Mouse (Mus musculus) hindbrain, embryonic 11.5 days (tissue): Measurements from ENCODE around the gene Gm17349. TPM values are rescaled to one million over a fixed set of nuclear protein-coding genes. Genes with fewer than 3 reads are reported as not detected.

Experiments
- ATAC-seq: fragments of 200-750 bp; cut with Nextera tagmentation; 2 replicates; pipeline ENCODE4 v1.8.0; 2017; ENCODE audit warnings: mild to moderate bottlenecking, moderate TSS enrichment, moderate library complexity; ENCODE audit not compliant: low FRiP score
- DNase-seq: peaks from one replicate; pipeline ENCODE4 v3.0.0-alpha.2; 2015; ENCODE audit warnings: low spot score
- H3K27ac ChIP-seq: fragments of 300-500 bp; sonication (generic); 2 replicates; pipeline ENCODE4 v1.5.1; 2014; ENCODE audit warnings: mild to moderate bottlenecking, low read depth, low read length
- H3K27me3 ChIP-seq: fragments of 300-500 bp; sonication (generic); 2 replicates; pipeline ENCODE4 v1.6.1; 2014; ENCODE audit warnings: mild to moderate bottlenecking, low read length, moderate library complexity, mixed read lengths; ENCODE audit not compliant: control insufficient read depth, insufficient read depth
- H3K36me3 ChIP-seq: fragments of 300-500 bp; sonication (generic); 2 replicates; pipeline ENCODE4 v1.6.1; 2014; ENCODE audit warnings: mild to moderate bottlenecking, low read length, moderate library complexity, mixed read lengths; ENCODE audit not compliant: control insufficient read depth, insufficient read depth
- H3K4me1 ChIP-seq: fragments of 300-500 bp; sonication (generic); replicated peaks from 2 replicates; pipeline ENCODE4 v1.6.1; 2014; ENCODE audit warnings: low read length, mixed read lengths; ENCODE audit not compliant: control insufficient read depth, insufficient read depth
- H3K4me2 ChIP-seq: fragments of 300-500 bp; sonication (generic); replicated peaks from 2 replicates; pipeline ENCODE4 v1.6.1; 2014; ENCODE audit warnings: mild to moderate bottlenecking, low read depth, low read length
- H3K4me3 ChIP-seq: fragments of 300-500 bp; sonication (generic); 2 replicates; pipeline ENCODE4 v1.5.1; 2014; ENCODE audit warnings: low read depth, low read length
- H3K9ac ChIP-seq: fragments of 300-500 bp; sonication (generic); 2 replicates; pipeline ENCODE4 v1.6.1; 2014; ENCODE audit warnings: low read depth, low read length
- H3K9me3 ChIP-seq: fragments of 300-500 bp; sonication (generic); 2 replicates; pipeline ENCODE4 v1.6.1; 2016; ENCODE audit warnings: low read length; ENCODE audit not compliant: control insufficient read depth
- WGBS: fragments of 180-500 bp; shearing (Covaris S2); extraction: QIAGEN DNeasy Blood & Tissue Kit; methylation state at CpG from one replicate; pipeline ENCODE4 v1.1.7; 2014; 5-methylcytosine and 5-hydroxymethylcytosine counted together
- polyA plus RNA-seq: library from polyadenylated mRNA; unstranded; fragments of >200 nt; fragmentation: Nextera tagmentation; extraction: Ambion mirVana; gene quantifications from 2 replicates; pipeline ENCODE4 v1.2.1, GENCODE M21; 2014

The Gm17349 gene
- polyA plus RNA-seq, 1 experiment from 2014 or later, result not detected

GRCm38 (mm10) chr15:99691976-99692375, 13.3 kb downstream of the Gm17349 start:
- Histone ChIP-seq H3K4me2 (no peak overlapping the region), H3K9ac (peak overlapping the region; percentile 47), H3K4me3 (no peak overlapping the region), H3K27ac (peak overlapping the region; percentile 70), H3K36me3 (no peaks in the 10 kb centered on the region), H3K9me3 (no peaks in the 10 kb centered on the region), H3K27me3 (no peaks in the 10 kb centered on the region), H3K4me1 (peaks cover 6% of the 10 kb centered on the region; the same call in 1 of the 2 replicates)
- ATAC-seq, result peak; percentile 59
- peak; percentile 54 for DNase-seq
- WGBS, result 47% methylated on average over 9 of the region's 9 CpGs

GRCm38 (mm10) chr15:99690924-99691323, 14.4 kb downstream of the Gm17349 start:
- WGBS, result 22% methylated on average over 4 of the region's 4 CpGs
- ATAC-seq, result no peak
- H3K4me2 ChIP-seq, result no peak overlapping the region

GRCm38 (mm10) chr15:99688712-99689111, 16.6 kb downstream of the Gm17349 start:
- H3K27ac ChIP-seq, result no peak overlapping the region

More at GRCm38 (mm10) chr15:99690924-99691323, 14.4 kb downstream of the Gm17349 start:
- DNase-seq, result no peak
- no peak overlapping the region for H3K4me3 ChIP-seq
- no peaks in the 10 kb centered on the region for H3K9me3 ChIP-seq
- H3K4me1 ChIP-seq, result peaks cover 6% of the 10 kb centered on the region; the same call in 1 of the 2 replicates
- H3K27ac ChIP-seq, result peak overlapping the region; percentile 33; the same call in 1 of the 2 replicates
- H3K36me3 ChIP-seq, result no peaks in the 10 kb centered on the region
- no peak overlapping the region for H3K9ac ChIP-seq
- no peaks in the 10 kb centered on the region for H3K27me3 ChIP-seq

GRCm38 (mm10) chr15:99684156-99684555, 21.1 kb downstream of the Gm17349 start:
- no peaks in the 10 kb centered on the region for H3K9me3 ChIP-seq
- no peak overlapping the region for H3K27ac ChIP-seq
- no peaks in the 10 kb centered on the region for H3K27me3 ChIP-seq
- ATAC-seq (no peak), DNase-seq (no peak)
- H3K4me2 ChIP-seq, result no peak overlapping the region
- WGBS, result 92% methylated on average over 5 of the region's 5 CpGs
- no peak overlapping the region for H3K9ac ChIP-seq
- no peak overlapping the region for H3K4me3 ChIP-seq
- no peaks in the 10 kb centered on the region for H3K4me1 ChIP-seq
- no peaks in the 10 kb centered on the region for H3K36me3 ChIP-seq

More at GRCm38 (mm10) chr15:99688712-99689111, 16.6 kb downstream of the Gm17349 start:
- Histone ChIP-seq H3K9me3 (no peaks in the 10 kb centered on the region), H3K9ac (no peak overlapping the region), H3K4me1 (peaks cover 6% of the 10 kb centered on the region; the same call in 1 of the 2 replicates), H3K4me2 (no peak overlapping the region), H3K36me3 (no peaks in the 10 kb centered on the region), H3K27me3 (no peaks in the 10 kb centered on the region), H3K4me3 (no peak overlapping the region)
- peak; percentile 81 for DNase-seq
- WGBS, result 8% methylated on average over 4 of the region's 4 CpGs
- ATAC-seq, result peak; percentile 38; the same call in 1 of the 2 replicates

- ATAC-seq, result no peak
- DNase-seq, result peak; percentile 33
- Histone ChIP-seq H3K4me3 (no peak overlapping the region), H3K9ac (no peak overlapping the region), H3K4me1 (no peaks in the 10 kb centered on the region; the same call in 1 of the 2 replicates), H3K9me3 (no peaks in the 10 kb centered on the region), H3K27me3 (no peaks in the 10 kb centered on the region), H3K36me3 (no peaks in the 10 kb centered on the region), H3K4me2 (no peak overlapping the region), H3K27ac (no peak overlapping the region)
- WGBS, result 90% methylated on average over 7 of the region's 7 CpGs
These were observed 22.4 kb downstream of the Gm17349 start for GRCm38 (mm10) chr15:99682880-99683279.

- Histone ChIP-seq H3K9me3 (no peaks in the 10 kb centered on the region), H3K27ac (no peak overlapping the region)
These were observed 26.3 kb downstream of the Gm17349 start for GRCm38 (mm10) chr15:99679008-99679407.

GRCm38 (mm10) chr15:99678063-99678800, 27.1 kb downstream of the Gm17349 start:
- peak; percentile 43 for ATAC-seq
- Histone ChIP-seq H3K27ac (no peak overlapping the region), H3K27me3 (no peaks in the 10 kb centered on the region), H3K4me1 (peaks cover 5% of the 10 kb centered on the region; the same call in 1 of the 2 replicates), H3K9me3 (no peaks in the 10 kb centered on the region), H3K9ac (no peak overlapping the region), H3K4me2 (no peak overlapping the region), H3K36me3 (no peaks in the 10 kb centered on the region), H3K4me3 (no peak overlapping the region)
- WGBS, result 18% methylated on average over 13 of the region's 13 CpGs
- DNase-seq, result no peak

More at GRCm38 (mm10) chr15:99679008-99679407, 26.3 kb downstream of the Gm17349 start:
- Histone ChIP-seq H3K4me1 (peaks cover 5% of the 10 kb centered on the region; the same call in 1 of the 2 replicates), H3K36me3 (no peaks in the 10 kb centered on the region), H3K9ac (no peak overlapping the region), H3K4me3 (no peak overlapping the region), H3K4me2 (no peak overlapping the region), H3K27me3 (no peaks in the 10 kb centered on the region)
- DNase-seq, result no peak
- 68% methylated on average over 7 of the region's 7 CpGs for WGBS
- ATAC-seq, result no peak

- 25% methylated on average over 8 of the region's 8 CpGs for WGBS
- H3K9ac ChIP-seq, result no peak overlapping the region
- H3K4me3 ChIP-seq, result no peak overlapping the region
- no peak overlapping the region for H3K4me2 ChIP-seq
- H3K27me3 ChIP-seq, result no peaks in the 10 kb centered on the region; the same call in 1 of the 2 replicates
- no peaks in the 10 kb centered on the region for H3K9me3 ChIP-seq
- ATAC-seq, result peak; percentile 75; the same call in 1 of the 2 replicates
- peak; percentile 56 for DNase-seq
- H3K36me3 ChIP-seq, result no peaks in the 10 kb centered on the region
- peak overlapping the region; percentile 74 for H3K27ac ChIP-seq
- H3K4me1 ChIP-seq, result peaks cover 7% of the 10 kb centered on the region; the same call in 1 of the 2 replicates
These were observed 28.2 kb downstream of the Gm17349 start for GRCm38 (mm10) chr15:99677089-99677488.
